Mouse (Mus musculus) layer of hippocampus, adult 18-20 months (tissue): ENCODE data around the gene Samd5. TPM values are rescaled to one million over a fixed set of nuclear protein-coding genes. Genes with fewer than 3 reads are reported as not detected.
A peak's percentile ranks its signal among the peaks of the same experiment; 100 is the strongest.

Experiments
- DNase-seq, 2 experiments: peaks; one replicate each; pipeline ENCODE4 v3.0.0; 2022; ENCODE audit warnings: low spot score in 2 of 2
- long read RNA-seq: library from polyadenylated mRNA; stranded (forward); transcript quantifications from one replicate; pipeline ENCODE4 v2.0.0, GENCODE M21; 2021
- total RNA-seq, 2 experiments: library from RNA; stranded (reverse); gene quantifications; 2 replicates each; pipeline ENCODE4 v1.2.3; 2021

Samd5 gene
- 10 to 100 TPM; 11.4 to 16.0 TPM for total RNA-seq
- long read RNA-seq, full-length matches to known transcripts: 8 of 9 reads
- long read RNA-seq, partial matches to known transcripts: 0 of 9 reads
- long read RNA-seq, other reads (novel, unspliced or antisense): 1 of 9 reads

GRCm38 (mm10) chr10:9674561-9675521, at the start of gene Samd5:
Gene Samd5 (minus strand): TSS chr10:9675208.
- peak; percentile 44 to 46 for DNase-seq

GRCm38 (mm10) chr10:9722519-9723303, 47.7 kb upstream of the Samd5 start:
- no peak for DNase-seq

GRCm38 (mm10) chr10:9720027-9720426, 45.0 kb upstream of the Samd5 start:
- no peak for DNase-seq

- no peak for DNase-seq
Observed at GRCm38 (mm10) chr10:9718086-9718485, 43.1 kb upstream of the Samd5 start.

- DNase-seq: no peak
Observed at GRCm38 (mm10) chr10:9704956-9705355, 29.9 kb upstream of the Samd5 start.

GRCm38 (mm10) chr10:9699071-9699761, 24.2 kb upstream of the Samd5 start:
- DNase-seq: no peak

GRCm38 (mm10) chr10:9698141-9698540, 23.1 kb upstream of the Samd5 start:
- DNase-seq: no peak

GRCm38 (mm10) chr10:9696543-9697141, 21.6 kb upstream of the Samd5 start:
- no peak for DNase-seq

- no peak for DNase-seq
Observed at GRCm38 (mm10) chr10:9693990-9694699, 19.1 kb upstream of the Samd5 start.

- no peak for DNase-seq
Observed at GRCm38 (mm10) chr10:9680928-9681327, 5.9 kb upstream of the Samd5 start.

- DNase-seq: no peak
Observed at GRCm38 (mm10) chr10:9679911-9680310, 4.9 kb upstream of the Samd5 start.

GRCm38 (mm10) chr10:9678071-9678470, 3.1 kb upstream of the Samd5 start:
- no peak for DNase-seq

GRCm38 (mm10) chr10:9676886-9677285, 1.9 kb upstream of the Samd5 start:
- DNase-seq: peak; percentile 69 to 84

GRCm38 (mm10) chr10:9676418-9676786, 1.4 kb upstream of the Samd5 start:
- DNase-seq: no peak

- peak in 1 of 2 experiments; percentile 18 for DNase-seq
Observed at GRCm38 (mm10) chr10:9675550-9676417, 776 bp upstream of the Samd5 start.

- DNase-seq: no peak
Observed at GRCm38 (mm10) chr10:9673276-9673675, 1.7 kb downstream of the Samd5 start.

- no peak for DNase-seq
Observed at GRCm38 (mm10) chr10:9672751-9673150, 2.3 kb downstream of the Samd5 start.

GRCm38 (mm10) chr10:9670351-9670750, 4.7 kb downstream of the Samd5 start:
- DNase-seq: no peak

- no peak for DNase-seq
Observed at GRCm38 (mm10) chr10:9668791-9669190, 6.2 kb downstream of the Samd5 start.
